Mouse (Mus musculus): ENCODE results near the gene Olfr800. TPM values are rescaled to one million over a fixed set of nuclear protein-coding genes. Genes with fewer than 3 reads are reported as not detected.

The Olfr800 gene
- polyA plus RNA-seq (2015; fragmentation: Nextera tagmentation; extraction: Ambion mirVana): not detected in 2 replicates

DNA sequence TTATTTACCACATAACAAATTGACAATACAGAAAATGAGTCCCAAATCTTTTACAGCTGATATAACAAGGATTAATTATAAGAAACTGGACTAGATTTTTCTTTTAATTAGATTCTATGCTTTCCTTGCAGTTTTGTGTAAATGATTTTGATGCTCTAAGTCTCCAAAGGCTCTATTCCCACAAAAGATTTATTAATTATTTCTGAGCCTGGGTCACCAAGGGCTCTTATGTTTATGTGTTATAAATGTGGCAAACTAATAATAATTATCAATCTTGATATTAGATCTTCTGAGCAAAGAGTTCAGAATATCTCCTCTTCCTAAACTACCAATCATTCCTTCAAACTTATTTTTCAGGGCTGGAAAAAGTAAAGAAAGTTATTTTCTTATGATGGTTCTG, at the start of gene Olfr800:
Olfr800 (plus strand) TSS at position 301 of the 400 bp plus-strand sequence.
- Histone ChIP-seq H3K4me1 (replicated peaks) (no peaks in the 10 kb centered on the region), H3K4me2 (replicated peaks) (no peak within 1 kb of the TSS), H3K9ac (replicated peaks) (no peak within 1 kb of the TSS), H3K27me3 (no peaks in the 10 kb centered on the region), H3K9me3 (no peaks in the 10 kb centered on the region), H3K4me3 (replicated peaks) (no peak within 1 kb of the TSS), H3K36me3 (no peaks in the 10 kb centered on the region), H3K27ac (no peak within 1 kb of the TSS)
- ATAC-seq: no peak

DNA sequence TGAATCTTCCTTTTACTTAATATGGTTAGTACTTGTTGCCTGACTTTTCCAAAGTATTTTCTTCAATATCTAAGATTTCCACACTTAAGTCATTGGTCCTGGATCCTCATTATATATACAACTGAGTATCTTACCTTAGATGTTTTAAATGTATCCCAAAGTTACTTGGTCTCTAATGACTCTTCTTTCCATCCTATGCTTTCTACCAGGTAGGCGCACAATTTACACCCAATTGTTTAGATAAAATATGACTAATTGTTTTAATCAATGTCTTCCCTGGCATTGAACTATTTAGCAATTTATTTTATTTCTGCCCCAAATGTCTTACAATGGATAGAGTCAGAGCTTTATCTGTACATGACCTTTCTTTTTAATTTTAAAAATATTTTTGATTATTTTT, 45.0 kb upstream of the Olfr800 start, which contains the start of gene Olfr796:
Olfr796 (minus strand) TSS at position 101 of the 400 bp plus-strand sequence.
- Histone ChIP-seq H3K4me1 (replicated peaks) (no peaks in the 10 kb centered on the region), H3K27ac (no peak within 1 kb of the TSS), H3K4me3 (replicated peaks) (no peak within 1 kb of the TSS), H3K27me3 (no peaks in the 10 kb centered on the region), H3K36me3 (no peaks in the 10 kb centered on the region), H3K9ac (replicated peaks) (no peak within 1 kb of the TSS), H3K9me3 (no peaks in the 10 kb centered on the region), H3K4me2 (replicated peaks) (no peak within 1 kb of the TSS)
- WGBS: 98% methylated on average over 1 of the region's 1 CpGs
- no peak for ATAC-seq

DNA sequence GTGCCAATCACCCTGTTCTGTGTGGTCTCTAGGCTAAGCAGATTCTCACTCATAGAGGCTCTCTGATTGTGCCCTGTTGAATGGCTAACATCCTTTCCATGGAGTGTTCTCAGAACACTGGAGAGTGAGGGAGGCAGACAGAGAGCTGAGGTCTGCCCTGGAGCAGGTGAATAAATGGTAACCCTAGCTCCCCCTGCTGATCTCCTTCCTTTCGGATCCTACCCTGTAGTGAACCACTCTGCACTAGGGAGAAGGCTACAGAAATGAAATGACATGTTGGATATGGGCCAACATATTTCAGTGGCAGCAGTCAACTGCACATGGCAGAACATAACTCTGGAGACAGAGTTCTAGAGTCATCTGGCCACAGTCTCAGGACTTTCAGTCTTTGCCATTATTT, 35.8 kb upstream of the Olfr800 start:
- H3K4me1 ChIP-seq (replicated peaks): no peaks in the 10 kb centered on the region
- no peak overlapping the region for H3K9ac ChIP-seq (replicated peaks)
- WGBS: 19% methylated on average over 1 of the region's 1 CpGs
- no peak overlapping the region for H3K4me3 ChIP-seq (replicated peaks)
- no peaks in the 10 kb centered on the region for H3K9me3 ChIP-seq
- no peak overlapping the region for H3K4me2 ChIP-seq (replicated peaks)
- H3K27ac ChIP-seq: no peak overlapping the region
- ATAC-seq: no peak
- H3K27me3 ChIP-seq: no peaks in the 10 kb centered on the region
- H3K36me3 ChIP-seq: no peaks in the 10 kb centered on the region

DNA sequence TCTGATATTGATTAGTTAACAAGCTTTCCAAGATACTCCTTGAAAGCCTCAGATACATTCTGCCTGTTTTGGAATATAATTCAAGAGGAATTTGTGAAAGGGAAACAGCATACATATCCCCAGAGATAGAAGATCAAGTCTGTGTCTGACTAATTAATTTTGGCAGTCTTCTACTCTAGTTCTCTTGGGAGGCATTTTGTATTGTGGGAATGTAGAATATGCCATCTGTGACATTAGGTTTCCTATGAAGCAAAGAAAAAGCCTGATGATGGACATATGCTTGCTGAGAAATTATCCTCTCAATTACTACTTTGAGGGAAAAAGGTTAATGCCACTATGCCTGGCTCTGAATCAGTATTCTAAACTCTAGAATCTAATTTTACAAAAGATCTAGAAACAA, 34.2 kb upstream of the Olfr800 start:
- no peak for ATAC-seq
- Histone ChIP-seq H3K4me3 (replicated peaks) (no peak overlapping the region), H3K9ac (replicated peaks) (no peak overlapping the region), H3K4me2 (replicated peaks) (no peak overlapping the region), H3K27ac (no peak overlapping the region), H3K9me3 (no peaks in the 10 kb centered on the region), H3K27me3 (no peaks in the 10 kb centered on the region), H3K36me3 (no peaks in the 10 kb centered on the region), H3K4me1 (replicated peaks) (no peaks in the 10 kb centered on the region)

DNA sequence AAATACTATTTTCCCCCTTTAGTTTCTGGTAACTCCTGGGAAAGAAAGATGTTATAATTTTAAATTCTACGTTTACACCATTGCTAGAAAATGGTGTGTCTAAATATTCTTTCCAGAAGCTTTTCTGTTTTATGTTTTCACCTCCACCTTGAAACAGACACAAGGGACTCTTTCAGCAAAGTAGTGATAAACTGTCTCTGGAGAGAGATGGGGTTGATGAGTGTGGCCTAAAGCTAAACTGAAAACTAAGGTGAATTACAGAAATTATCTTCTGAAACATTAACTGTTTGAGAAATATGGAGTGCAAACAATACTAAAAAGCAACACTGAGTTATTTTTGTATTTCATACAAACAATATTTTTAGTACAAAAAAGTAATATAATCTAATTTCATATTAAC, 29.7 kb upstream of the Olfr800 start, which contains the start of gene Olfr798:
Olfr798 (minus strand) TSS at position 101 of the 400 bp plus-strand sequence.
- ATAC-seq: no peak
- H3K4me1 ChIP-seq (replicated peaks): no peaks in the 10 kb centered on the region
- H3K9me3 ChIP-seq: no peaks in the 10 kb centered on the region

DNA sequence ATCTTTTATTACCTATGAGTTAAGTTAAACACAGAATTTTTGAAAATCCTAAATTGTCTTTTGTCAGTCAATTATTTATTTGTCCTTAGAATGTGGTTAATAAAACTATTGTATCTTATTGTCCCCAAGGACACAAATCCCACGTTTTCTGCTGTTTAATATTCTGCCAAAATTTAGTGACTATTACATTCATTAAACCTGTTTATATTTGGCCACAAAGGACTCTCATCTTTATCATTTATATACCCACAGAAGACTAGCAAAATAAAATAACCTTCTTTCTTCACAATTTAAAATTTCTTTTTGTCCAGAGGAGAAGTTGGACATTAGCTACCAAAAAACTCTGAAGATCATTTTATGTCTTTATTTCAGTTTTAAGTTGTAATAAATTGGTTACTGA, 20.3 kb upstream of the Olfr800 start, which contains the start of gene Olfr799:
Olfr799 (plus strand) TSS at position 301 of the 400 bp plus-strand sequence.
- Histone ChIP-seq H3K4me2 (replicated peaks) (no peak within 1 kb of the TSS), H3K9ac (replicated peaks) (no peak within 1 kb of the TSS), H3K9me3 (no peaks in the 10 kb centered on the region), H3K27me3 (no peaks in the 10 kb centered on the region), H3K36me3 (no peaks in the 10 kb centered on the region), H3K4me3 (replicated peaks) (no peak within 1 kb of the TSS), H3K27ac (no peak within 1 kb of the TSS), H3K4me1 (replicated peaks) (no peaks in the 10 kb centered on the region)
- 34% methylated on average over 1 of the region's 1 CpGs for WGBS
- no peak for ATAC-seq

More for the DNA sequence above, 29.7 kb upstream of the Olfr800 start, which contains the start of gene Olfr798:
- Histone ChIP-seq H3K4me2 (replicated peaks) (no peak within 1 kb of the TSS), H3K4me3 (replicated peaks) (no peak within 1 kb of the TSS), H3K9ac (replicated peaks) (no peak within 1 kb of the TSS), H3K27me3 (no peaks in the 10 kb centered on the region), H3K27ac (no peak within 1 kb of the TSS), H3K36me3 (no peaks in the 10 kb centered on the region)
- 89% methylated on average over 1 of the region's 1 CpGs for WGBS

DNA sequence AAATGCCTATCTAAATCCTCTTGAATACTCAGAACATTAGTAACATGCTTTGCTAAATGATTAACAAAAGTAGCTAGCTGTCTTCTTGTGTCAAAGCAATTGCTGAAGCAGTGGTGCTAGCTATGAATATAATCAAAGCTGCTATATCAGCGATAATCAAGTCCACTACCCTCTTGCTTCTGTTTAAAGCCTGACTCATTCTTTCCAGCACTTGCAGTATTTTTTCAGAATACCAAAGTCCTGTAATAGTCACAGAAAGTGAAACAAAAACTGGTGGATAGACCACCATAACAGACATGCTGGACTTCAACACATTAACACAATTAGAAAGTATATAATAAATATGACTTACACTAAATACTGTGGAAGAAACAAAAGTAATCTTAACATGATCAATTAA, 5.7 kb upstream of the Olfr800 start:
- 88% methylated on average over 1 of the region's 1 CpGs for WGBS
- no peak for ATAC-seq

DNA sequence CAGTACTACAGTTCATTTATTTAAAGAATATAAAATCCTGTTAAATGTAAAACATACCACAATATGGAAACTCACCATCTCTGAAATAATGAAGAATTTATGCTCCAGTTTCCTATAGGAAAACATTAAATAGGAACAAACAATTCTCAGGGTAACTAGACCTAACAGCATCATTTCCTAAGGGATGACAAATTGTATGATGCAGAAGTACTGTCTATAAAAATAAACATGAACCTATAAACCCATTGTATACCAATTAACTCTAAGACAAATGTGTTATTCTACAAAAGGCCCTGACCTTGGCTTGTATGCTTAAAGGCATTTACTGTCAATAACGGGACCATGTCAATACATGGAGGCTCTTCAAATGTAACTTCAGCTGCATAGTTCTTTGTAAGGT, 16.3 kb downstream of the Olfr800 start, which contains the start of gene Olfr801:
Olfr801 (minus strand) TSS at position 101 of the 400 bp plus-strand sequence.
- Histone ChIP-seq H3K4me2 (replicated peaks) (no peak within 1 kb of the TSS), H3K9ac (replicated peaks) (no peak within 1 kb of the TSS), H3K27me3 (no peaks in the 10 kb centered on the region), H3K4me3 (replicated peaks) (no peak within 1 kb of the TSS), H3K9me3 (no peaks in the 10 kb centered on the region), H3K36me3 (no peaks in the 10 kb centered on the region), H3K4me1 (replicated peaks) (no peaks in the 10 kb centered on the region), H3K27ac (no peak within 1 kb of the TSS)
- no peak for ATAC-seq
- 90% methylated on average over 1 of the region's 1 CpGs for WGBS

More for the DNA sequence above, 5.7 kb upstream of the Olfr800 start:
- no peaks in the 10 kb centered on the region for H3K9me3 ChIP-seq
- no peak overlapping the region for H3K9ac ChIP-seq (replicated peaks)
- no peak overlapping the region for H3K4me3 ChIP-seq (replicated peaks)
- H3K4me1 ChIP-seq (replicated peaks): no peaks in the 10 kb centered on the region
- no peaks in the 10 kb centered on the region for H3K27me3 ChIP-seq
- H3K27ac ChIP-seq: no peak overlapping the region
- H3K36me3 ChIP-seq: no peaks in the 10 kb centered on the region
- no peak overlapping the region for H3K4me2 ChIP-seq (replicated peaks)

DNA sequence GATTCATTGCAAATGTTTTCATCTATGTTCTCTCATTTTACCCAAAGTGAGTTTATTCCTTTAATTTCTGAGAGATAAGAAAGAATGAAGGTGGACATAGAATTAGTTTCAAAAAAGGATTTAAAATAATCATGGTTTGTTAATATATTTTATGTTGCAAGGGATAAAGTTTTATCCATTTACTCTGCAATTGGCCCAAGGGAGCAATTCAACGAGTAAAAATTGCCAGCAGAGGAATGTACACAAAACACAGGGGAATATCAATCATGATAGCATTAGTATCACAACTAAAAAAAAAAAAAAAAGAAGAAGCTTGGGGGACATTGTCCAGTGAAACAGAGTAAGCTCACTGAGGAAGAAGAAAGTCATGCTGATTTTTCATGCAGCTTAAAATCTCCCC, 30.6 kb downstream of the Olfr800 start, which contains the start of gene Olfr802:
Olfr802 (minus strand) TSS at position 101 of the 400 bp plus-strand sequence.
- no peaks in the 10 kb centered on the region for H3K4me1 ChIP-seq (replicated peaks)
- 58% methylated on average over 1 of the region's 1 CpGs for WGBS
- ATAC-seq: no peak
- H3K4me2 ChIP-seq (replicated peaks): no peak within 1 kb of the TSS
- H3K27me3 ChIP-seq: no peaks in the 10 kb centered on the region
- no peaks in the 10 kb centered on the region for H3K36me3 ChIP-seq
- no peak within 1 kb of the TSS for H3K4me3 ChIP-seq (replicated peaks)
- no peak within 1 kb of the TSS for H3K27ac ChIP-seq
- no peak within 1 kb of the TSS for H3K9ac ChIP-seq (replicated peaks)
- no peaks in the 10 kb centered on the region for H3K9me3 ChIP-seq

DNA sequence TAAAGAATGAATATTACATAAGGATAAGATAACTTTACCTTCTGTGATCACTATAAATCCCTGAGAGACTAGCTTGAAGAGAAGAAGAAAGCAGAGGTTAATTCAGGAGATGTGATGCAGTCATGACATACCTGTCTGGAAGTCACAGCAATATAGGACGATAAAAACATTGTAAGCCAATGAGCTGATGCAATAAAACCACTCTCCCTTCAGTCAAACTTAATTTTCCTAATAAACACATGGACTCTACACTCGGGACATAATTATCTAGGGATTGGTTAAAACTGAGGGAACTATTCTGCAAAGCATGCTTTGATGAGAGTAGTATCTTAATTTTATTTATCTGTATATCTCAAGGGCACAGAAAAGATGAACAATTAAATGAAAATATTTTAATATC, 36.7 kb downstream of the Olfr800 start, which contains the start of gene Olfr803:
Olfr803 (minus strand) TSS at position 101 of the 400 bp plus-strand sequence.
- Histone ChIP-seq H3K27me3 (no peaks in the 10 kb centered on the region), H3K27ac (no peak within 1 kb of the TSS), H3K36me3 (no peaks in the 10 kb centered on the region), H3K4me2 (replicated peaks) (no peak within 1 kb of the TSS), H3K9ac (replicated peaks) (no peak within 1 kb of the TSS), H3K9me3 (no peaks in the 10 kb centered on the region), H3K4me3 (replicated peaks) (no peak within 1 kb of the TSS), H3K4me1 (replicated peaks) (no peaks in the 10 kb centered on the region)
- no peak for ATAC-seq
- WGBS: 85% methylated on average over 2 of the region's 2 CpGs

DNA sequence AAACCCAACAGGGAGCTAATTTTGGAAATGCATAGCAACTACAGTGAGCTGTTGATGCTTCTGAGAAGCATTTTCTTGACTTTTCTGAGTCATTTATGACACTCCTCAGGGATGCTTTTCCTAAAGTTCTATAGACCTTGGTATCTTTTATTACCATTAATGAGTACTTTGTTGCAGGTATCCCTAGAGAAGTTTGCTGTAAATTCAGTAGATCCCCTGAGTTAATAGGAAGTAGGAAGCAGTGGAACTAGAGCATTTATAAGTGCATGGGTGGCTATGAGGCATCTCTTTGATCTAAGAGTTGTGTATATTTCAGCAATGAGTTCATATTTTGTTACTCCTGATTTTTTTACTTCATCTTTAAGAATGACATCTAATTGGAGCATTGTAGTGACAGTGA, 45.4 kb downstream of the Olfr800 start, which contains the start of gene Olfr804:
Olfr804 (plus strand) TSS at position 301 of the 400 bp plus-strand sequence.
- no peak within 1 kb of the TSS for H3K4me3 ChIP-seq (replicated peaks)
- ATAC-seq: no peak

More for the DNA sequence above, 45.4 kb downstream of the Olfr800 start, which contains the start of gene Olfr804:
- H3K4me2 ChIP-seq (replicated peaks): no peak within 1 kb of the TSS
- H3K9ac ChIP-seq (replicated peaks): no peak within 1 kb of the TSS
- H3K9me3 ChIP-seq: no peaks in the 10 kb centered on the region
- no peak within 1 kb of the TSS for H3K27ac ChIP-seq
- no peaks in the 10 kb centered on the region for H3K27me3 ChIP-seq
- H3K4me1 ChIP-seq (replicated peaks): no peaks in the 10 kb centered on the region
- no peaks in the 10 kb centered on the region for H3K36me3 ChIP-seq
